Mouse (Mus musculus) bone marrow macrophage, adult 2 months (primary cell): ENCODE results near the gene Hypk.

Experiments used
- CTCF ChIP-seq: IDR thresholded peaks from 2 replicates; pipeline ENCODE4 v1.5.1; 2012; ENCODE audit warnings: low read depth, mild to moderate bottlenecking, low read length, moderate library complexity
- POLR2A ChIP-seq: IDR thresholded peaks from 2 replicates; pipeline ENCODE4 v1.6.1; 2012; ENCODE audit warnings: mild to moderate bottlenecking, low read depth, low read length, borderline replicate concordance

- TF ChIP-seq POLR2A (no peak), CTCF (no peak)
Observed at GRCm38 (mm10) chr2:121448136-121448535, 5.0 kb upstream of the Hypk start.
